Mouse (Mus musculus): ENCODE results near the gene 4930474N05Rik. TPM values are rescaled to one million over a fixed set of nuclear protein-coding genes. Genes with fewer than 3 reads are reported as not detected.

The 4930474N05Rik gene
- polyA plus RNA-seq (2014; fragmentation: Illumina TruSeq; extraction: RNeasy Lipid Tissue Mini Kit (QIAGEN cat#74804)) = not detected

GRCm38 (mm10) chr14:36094617-36095016, at the start of gene 4930474N05Rik:
TSS of gene 4930474N05Rik (plus strand) at chr14:36094917.

Measured in ovary, adult 10 weeks (tissue).